Mouse (Mus musculus) limb, embryonic 11.5 days (tissue): ENCODE data around the gene Gm45261. TPM values are rescaled to one million over a fixed set of nuclear protein-coding genes. Genes with fewer than 3 reads are reported as not detected.

Source experiments
- ATAC-seq: fragments of 200-750 bp; cut with Nextera tagmentation; 2 replicates; pipeline ENCODE4 v1.8.0; 2017; ENCODE audit warnings: low read depth; ENCODE audit not compliant: insufficient number of reproducible peaks, low FRiP score, low TSS enrichment
- DNase-seq: peaks from one replicate; pipeline ENCODE4 v3.0.0-alpha.2; 2015; ENCODE audit warnings: low spot score
- H3K27ac ChIP-seq: fragments of 300-500 bp; sonication (generic); replicated peaks from 2 replicates; pipeline ENCODE4 v1.5.1; 2014; ENCODE audit warnings: low read depth, mild to moderate bottlenecking, low read length
- H3K27me3 ChIP-seq: fragments of 300-500 bp; sonication (generic); 2 replicates; pipeline ENCODE4 v1.6.1; 2014; ENCODE audit warnings: mild to moderate bottlenecking, low read length, mixed read lengths; ENCODE audit not compliant: control insufficient read depth, insufficient read depth
- H3K36me3 ChIP-seq: fragments of 300-500 bp; sonication (generic); 2 replicates; pipeline ENCODE4 v1.6.1; 2014; ENCODE audit warnings: mild to moderate bottlenecking, low read length, moderate library complexity, mixed read lengths; ENCODE audit not compliant: control insufficient read depth, insufficient read depth
- H3K4me1 ChIP-seq: fragments of 300-500 bp; sonication (generic); 2 replicates; pipeline ENCODE4 v1.6.1; 2014; ENCODE audit warnings: low read length, mixed read lengths; ENCODE audit not compliant: control insufficient read depth, insufficient read depth
- H3K4me2 ChIP-seq: fragments of 300-500 bp; sonication (generic); 2 replicates; pipeline ENCODE4 v1.6.1; 2014; ENCODE audit warnings: low read depth, mild to moderate bottlenecking, moderate library complexity; ENCODE audit not compliant: severe bottlenecking
- H3K4me3 ChIP-seq: fragments of 300-500 bp; sonication (generic); 2 replicates; pipeline ENCODE4 v1.5.1; 2014; ENCODE audit warnings: low read depth, low read length
- H3K9ac ChIP-seq: fragments of 300-500 bp; sonication (generic); 2 replicates; pipeline ENCODE4 v1.6.1; 2014; ENCODE audit warnings: mild to moderate bottlenecking, low read length
- H3K9me3 ChIP-seq: fragments of 300-500 bp; sonication (generic); 2 replicates; pipeline ENCODE4 v1.6.1; 2016; ENCODE audit warnings: low read length; ENCODE audit not compliant: control insufficient read depth
- WGBS: fragments of 180-500 bp; shearing (Covaris S2); extraction: QIAGEN DNeasy Blood & Tissue Kit; methylation state at CpG from one replicate; pipeline ENCODE4 v1.1.7; 2014; 5-methylcytosine and 5-hydroxymethylcytosine counted together
- polyA plus RNA-seq: library from polyadenylated mRNA; unstranded; fragments of >200 nt; fragmentation: Nextera tagmentation; extraction: Ambion mirVana; gene quantifications from 2 replicates; pipeline ENCODE4 v1.2.1, GENCODE M21; 2014

The Gm45261 gene
- polyA plus RNA-seq, 1 experiment from 2014 or later, result not detected

DNA sequence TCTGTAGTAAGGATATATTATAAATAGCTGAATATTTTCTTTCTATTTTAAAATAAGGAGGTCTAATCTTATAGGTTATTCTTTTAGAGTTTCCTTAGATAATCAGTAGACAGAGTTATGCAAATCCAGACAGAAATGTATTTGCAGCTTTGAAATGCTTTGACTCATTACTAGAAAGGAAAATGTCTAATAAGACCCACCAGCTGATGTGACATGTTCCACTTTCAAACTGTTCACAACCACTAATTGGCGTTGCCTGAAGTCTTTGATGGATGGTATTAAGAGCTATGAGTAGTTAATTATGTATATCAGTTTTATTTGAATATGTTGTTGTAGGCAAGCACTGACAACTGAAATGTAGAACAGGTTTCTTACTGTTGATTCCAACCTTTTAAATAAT, 1.3 kb downstream of the Gm45261 start:
- Histone ChIP-seq H3K4me1 (no peaks in the 10 kb centered on the region), H3K27me3 (no peaks in the 10 kb centered on the region), H3K4me2 (no peak overlapping the region), H3K9ac (no peak overlapping the region), H3K9me3 (no peaks in the 10 kb centered on the region), H3K4me3 (no peak overlapping the region), H3K27ac (no peak overlapping the region), H3K36me3 (no peaks in the 10 kb centered on the region)
- 89% methylated on average over 1 of the region's 1 CpGs for WGBS
- DNase-seq, result no peak
- ATAC-seq, result no peak

- no peak for ATAC-seq
- no peak for DNase-seq
- Histone ChIP-seq H3K9ac (no peak overlapping the region), H3K27ac (no peak overlapping the region), H3K27me3 (no peaks in the 10 kb centered on the region), H3K9me3 (no peaks in the 10 kb centered on the region), H3K4me3 (no peak overlapping the region), H3K4me1 (no peaks in the 10 kb centered on the region), H3K36me3 (no peaks in the 10 kb centered on the region), H3K4me2 (no peak overlapping the region)
These were observed 1.8 kb downstream of the Gm45261 start for GRCm38 (mm10) chr1:80459477-80459876.

DNA sequence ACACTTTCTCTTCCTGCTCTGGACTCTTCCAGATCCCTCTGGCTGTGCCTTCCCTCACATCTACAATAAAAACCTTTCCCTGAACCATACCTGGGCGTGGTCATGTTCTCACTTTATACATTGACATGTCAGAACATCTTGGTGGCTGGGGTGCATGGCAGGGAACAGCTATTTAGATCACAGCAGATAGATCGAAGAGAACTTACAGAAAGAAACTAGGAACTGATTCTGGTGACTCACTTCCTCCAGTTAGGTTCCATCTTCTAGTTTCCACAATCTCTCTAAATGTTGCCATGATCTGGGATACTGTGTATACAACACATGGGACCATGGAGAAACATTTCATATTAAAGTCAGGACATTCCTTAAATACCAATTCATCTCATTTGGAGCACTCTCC, 7.3 kb downstream of the Gm45261 start:
- ATAC-seq (no peak), DNase-seq (no peak)
- Histone ChIP-seq H3K27ac (no peak overlapping the region), H3K9ac (no peak overlapping the region), H3K27me3 (no peaks in the 10 kb centered on the region), H3K4me3 (no peak overlapping the region), H3K36me3 (no peaks in the 10 kb centered on the region), H3K4me1 (no peaks in the 10 kb centered on the region), H3K4me2 (no peak overlapping the region), H3K9me3 (no peaks in the 10 kb centered on the region)
- 78% methylated on average over 2 of the region's 2 CpGs for WGBS

GRCm38 (mm10) chr1:80451914-80452549, 9.2 kb downstream of the Gm45261 start:
- Histone ChIP-seq H3K4me3 (no peak overlapping the region), H3K27ac (no peak overlapping the region), H3K9ac (no peak overlapping the region), H3K27me3 (no peaks in the 10 kb centered on the region), H3K4me2 (no peak overlapping the region), H3K9me3 (no peaks in the 10 kb centered on the region), H3K4me1 (no peaks in the 10 kb centered on the region), H3K36me3 (no peaks in the 10 kb centered on the region)
- ATAC-seq, result no peak
- DNase-seq, result no peak
- 77% methylated on average over 1 of the region's 1 CpGs for WGBS

- Histone ChIP-seq H3K36me3 (no peaks in the 10 kb centered on the region), H3K4me1 (no peaks in the 10 kb centered on the region), H3K4me2 (no peak overlapping the region), H3K27me3 (no peaks in the 10 kb centered on the region), H3K4me3 (no peak overlapping the region), H3K9me3 (no peaks in the 10 kb centered on the region), H3K9ac (no peak overlapping the region), H3K27ac (no peak overlapping the region)
- DNase-seq (no peak), ATAC-seq (no peak)
- WGBS, result 88% methylated on average over 1 of the region's 1 CpGs
These were observed 13.7 kb downstream of the Gm45261 start for GRCm38 (mm10) chr1:80447554-80447953.

GRCm38 (mm10) chr1:80440911-80441310, 20.3 kb downstream of the Gm45261 start:
- Histone ChIP-seq H3K36me3 (no peaks in the 10 kb centered on the region), H3K4me3 (no peak overlapping the region), H3K9me3 (no peaks in the 10 kb centered on the region), H3K4me2 (no peak overlapping the region), H3K9ac (no peak overlapping the region), H3K27ac (no peak overlapping the region), H3K4me1 (no peaks in the 10 kb centered on the region), H3K27me3 (no peaks in the 10 kb centered on the region)
- 74% methylated on average over 2 of the region's 2 CpGs for WGBS
- ATAC-seq, result no peak
- no peak for DNase-seq

GRCm38 (mm10) chr1:80438506-80438905, 22.7 kb downstream of the Gm45261 start:
- Histone ChIP-seq H3K27me3 (no peaks in the 10 kb centered on the region), H3K9ac (no peak overlapping the region), H3K36me3 (no peaks in the 10 kb centered on the region), H3K4me2 (no peak overlapping the region), H3K4me3 (no peak overlapping the region), H3K4me1 (no peaks in the 10 kb centered on the region), H3K9me3 (no peaks in the 10 kb centered on the region), H3K27ac (no peak overlapping the region)
- DNase-seq, result no peak
- no peak for ATAC-seq
- WGBS, result 79% methylated on average over 2 of the region's 2 CpGs

DNA sequence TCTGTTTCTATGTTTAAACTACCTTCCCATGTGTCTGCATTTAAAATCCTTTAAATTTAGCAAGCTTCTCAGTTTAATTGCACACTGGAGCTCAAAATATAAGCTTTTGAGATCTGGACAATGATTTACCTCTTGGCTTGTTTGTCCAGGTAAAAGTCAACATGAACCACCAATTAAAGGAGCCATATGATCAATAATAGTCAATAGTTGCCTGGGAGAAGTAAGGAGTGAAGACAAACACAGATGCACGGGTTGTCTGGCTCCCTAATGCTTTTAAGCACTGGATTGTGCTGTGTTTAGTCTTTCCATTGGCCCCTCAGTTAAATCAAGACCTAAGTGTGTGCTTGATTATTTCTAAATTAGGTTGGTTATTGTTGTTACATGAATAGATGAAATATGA, 33.3 kb downstream of the Gm45261 start:
- H3K27me3 ChIP-seq, result no peaks in the 10 kb centered on the region
- H3K9ac ChIP-seq, result no peak overlapping the region
- no peaks in the 10 kb centered on the region for H3K36me3 ChIP-seq
- H3K27ac ChIP-seq, result no peak overlapping the region
- H3K9me3 ChIP-seq, result no peaks in the 10 kb centered on the region
- no peak overlapping the region for H3K4me3 ChIP-seq
- 77% methylated on average over 1 of the region's 1 CpGs for WGBS
- DNase-seq (no peak), ATAC-seq (no peak)
- no peak overlapping the region for H3K4me2 ChIP-seq
- no peaks in the 10 kb centered on the region for H3K4me1 ChIP-seq

GRCm38 (mm10) chr1:80427425-80427824, 33.8 kb downstream of the Gm45261 start:
- H3K36me3 ChIP-seq, result no peaks in the 10 kb centered on the region
- H3K4me3 ChIP-seq, result no peak overlapping the region
- no peaks in the 10 kb centered on the region for H3K9me3 ChIP-seq
- ATAC-seq (no peak), DNase-seq (no peak)
- no peak overlapping the region for H3K4me2 ChIP-seq
- no peak overlapping the region for H3K27ac ChIP-seq
- 76% methylated on average over 1 of the region's 1 CpGs for WGBS
- no peaks in the 10 kb centered on the region for H3K4me1 ChIP-seq
- H3K27me3 ChIP-seq, result no peaks in the 10 kb centered on the region
- H3K9ac ChIP-seq, result no peak overlapping the region
